Mouse (Mus musculus) skeletal muscle tissue, adult 2 months (tissue): ENCODE results near the gene Cdr2l.
A peak's percentile ranks its signal among the peaks of the same experiment; 100 is the strongest.

Source experiments
- DNase-seq: peaks from one replicate; pipeline ENCODE4 v3.0.0-alpha.2; 2012; ENCODE audit warnings: low read depth, low spot score

Gene Cdr2l

GRCm38 (mm10) chr11:115381743-115382539 lies at the start of gene Cdr2l:
Gene Cdr2l, plus strand, starts transcription at chr11:115381916.
- peak; percentile 82 for DNase-seq

GRCm38 (mm10) chr11:115334531-115334930 lies 47.2 kb upstream of the Cdr2l start, which contains the start of gene Otop3:
Gene Otop3, plus strand, starts transcription at chr11:115334731.
- DNase-seq = no peak

GRCm38 (mm10) chr11:115335223-115335622 lies 46.5 kb upstream of the Cdr2l start:
- no peak for DNase-seq

- no peak for DNase-seq
Observed at GRCm38 (mm10) chr11:115336115-115336514, 45.6 kb upstream of the Cdr2l start.

- DNase-seq = no peak
Observed at GRCm38 (mm10) chr11:115337350-115337749, 44.4 kb upstream of the Cdr2l start.

GRCm38 (mm10) chr11:115337826-115338225 lies 43.9 kb upstream of the Cdr2l start:
- DNase-seq = no peak

GRCm38 (mm10) chr11:115341246-115341645 lies 40.5 kb upstream of the Cdr2l start:
- no peak for DNase-seq

- no peak for DNase-seq
Observed at GRCm38 (mm10) chr11:115341866-115342265, 39.9 kb upstream of the Cdr2l start.

- DNase-seq = no peak
Observed at GRCm38 (mm10) chr11:115344967-115345366, 36.7 kb upstream of the Cdr2l start.

GRCm38 (mm10) chr11:115345515-115345914 lies 36.2 kb upstream of the Cdr2l start:
- DNase-seq = no peak

- DNase-seq = no peak
Observed at GRCm38 (mm10) chr11:115348681-115349248, 33.0 kb upstream of the Cdr2l start.

- DNase-seq = no peak
Observed at GRCm38 (mm10) chr11:115349976-115350375, 31.7 kb upstream of the Cdr2l start.

GRCm38 (mm10) chr11:115353375-115353774 lies 28.3 kb upstream of the Cdr2l start:
- DNase-seq = no peak

- DNase-seq = peak; percentile 71
Observed at GRCm38 (mm10) chr11:115354183-115354582, 27.5 kb upstream of the Cdr2l start.

- peak; percentile 56 for DNase-seq
Observed at GRCm38 (mm10) chr11:115358468-115358867, 23.2 kb upstream of the Cdr2l start.

- no peak for DNase-seq
Observed at GRCm38 (mm10) chr11:115359293-115359692, 22.4 kb upstream of the Cdr2l start.

- no peak for DNase-seq
Observed at GRCm38 (mm10) chr11:115359726-115360125, 22.0 kb upstream of the Cdr2l start.

- no peak for DNase-seq
Observed at GRCm38 (mm10) chr11:115364136-115364535, 17.6 kb upstream of the Cdr2l start.

GRCm38 (mm10) chr11:115366039-115366705 lies 15.5 kb upstream of the Cdr2l start:
- DNase-seq = no peak

- DNase-seq = no peak
Observed at GRCm38 (mm10) chr11:115366706-115367394, 14.9 kb upstream of the Cdr2l start.

- peak; percentile 36 for DNase-seq
Observed at GRCm38 (mm10) chr11:115367395-115367944, 14.2 kb upstream of the Cdr2l start, which contains the start of gene Hid1. Gene Hid1, minus strand, starts transcription at chr11:115367756.

- no peak for DNase-seq
Observed at GRCm38 (mm10) chr11:115370368-115370767, 11.3 kb upstream of the Cdr2l start.
